Mouse (Mus musculus) leukemia stem cell, adult 10-12 weeks (primary cell): ENCODE results near the gene Sgms2. TPM values are rescaled to one million over a fixed set of nuclear protein-coding genes. Genes with fewer than 3 reads are reported as not detected.

Source experiments
- polyA plus RNA-seq: library from polyadenylated mRNA; stranded (reverse); fragments of >175 nt; gene quantifications from 2 replicates; pipeline ENCODE4 v1.2.3, GENCODE M21; 2012; ENCODE audit warnings: low replicate concordance

The Sgms2 gene
- not detected in 2 replicates for polyA plus RNA-seq

GRCm38 (mm10) chr3:131491361-131491925, at the start of gene Sgms2:
Gene Sgms2, minus strand, starts transcription at chr3:131491411.

DNA sequence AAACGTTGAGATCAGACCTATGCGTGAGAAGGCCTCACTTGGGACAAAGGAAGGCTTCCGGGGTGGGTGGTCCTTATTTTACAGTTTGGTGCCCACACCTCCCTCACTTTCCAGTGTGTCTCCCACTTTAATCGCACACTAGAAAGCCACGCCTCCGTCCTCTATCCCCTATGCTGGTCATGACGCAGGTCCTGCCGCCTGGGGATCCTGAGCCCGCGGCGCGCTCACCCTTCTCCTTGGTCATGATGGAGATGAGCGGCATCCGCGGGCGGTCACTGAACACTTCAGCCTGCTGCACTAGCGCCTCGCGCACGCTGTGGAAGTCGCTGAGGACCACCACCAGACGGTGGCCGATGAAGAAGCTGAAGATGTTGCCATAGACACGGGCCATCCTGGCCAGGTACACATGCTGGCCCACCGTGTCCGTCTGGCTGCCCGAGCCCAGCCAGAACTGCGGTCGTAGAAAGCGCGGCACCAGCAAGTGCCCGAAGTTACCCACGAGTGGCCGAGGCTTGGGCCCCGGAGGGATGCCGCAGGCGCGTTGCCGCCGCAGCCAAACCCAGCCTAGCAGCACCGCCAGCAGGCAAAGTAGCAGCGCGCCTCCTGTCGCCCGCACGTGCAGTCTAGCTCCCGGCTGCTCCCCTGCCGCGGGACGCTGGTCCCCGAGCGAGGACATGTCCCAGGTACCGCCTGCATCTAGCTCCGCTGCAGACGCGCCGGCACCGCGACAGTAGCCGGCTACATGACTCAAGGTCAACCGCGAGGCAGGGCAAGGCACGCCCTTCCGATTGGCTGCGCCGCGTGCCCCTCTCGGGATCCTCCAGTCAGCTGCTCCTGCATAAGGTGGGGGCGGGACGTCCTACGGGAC, 188.5 kb downstream of the Sgms2 start, which contains the start of gene Cyp2u1:
Gene Cyp2u1, minus strand, starts transcription at position 776 of the 868 bp plus-strand sequence.

GRCm38 (mm10) chr3:131271559-131272373, 219.4 kb downstream of the Sgms2 start, which contains the start of gene Hadh:
Gene Hadh, minus strand, starts transcription at chr3:131272101.

Other genes starting within 250 kb of the Sgms2 start
- 3.3 and 5.8 TPM in 2 replicates for gene Hadh, start 219.3 kb downstream of the Sgms2 start, polyA plus RNA-seq
- not detected in 2 replicates for gene Cyp2u1, start 188.2 kb downstream of the Sgms2 start, polyA plus RNA-seq
- 0.93 and 3.2 TPM in 2 replicates for gene Papss1, start 73.4 kb upstream of the Sgms2 start, polyA plus RNA-seq